Mouse (Mus musculus) MEL (cell line): Measurements from ENCODE around the gene Gm2174.

Experiments
- CTCF ChIP-seq, 3 experiments: IDR thresholded peaks in 2 of 3; conservative IDR thresholded peaks in 1 of 3; 2 replicates each; pipeline ENCODE4 v1.5.1; 2011 to 2012; ENCODE audit warnings: low read length in 3 of 3, low read depth in 2 of 3, mild to moderate bottlenecking in 2 of 3, improper control_type of control experiment in 1 of 3, inconsistent platforms in 1 of 3, mixed read lengths in 1 of 3, moderate library complexity in 1 of 3; ENCODE audit not compliant: control insufficient read depth in 1 of 3, insufficient read depth in 1 of 3, poor library complexity in 1 of 3, severe bottlenecking in 1 of 3
- KAT2A ChIP-seq: conservative IDR thresholded peaks from 2 replicates; pipeline ENCODE4 v1.6.1; 2012; ENCODE audit warnings: low read depth, low read length, improper control_type of control experiment, inconsistent platforms
- MAX ChIP-seq: IDR thresholded peaks from 2 replicates; pipeline ENCODE4 v1.6.1; 2011; ENCODE audit warnings: low read length, improper control_type of control experiment
- MAZ ChIP-seq: IDR thresholded peaks from 2 replicates; pipeline ENCODE4 v1.6.1; 2012; ENCODE audit warnings: low read depth, mild to moderate bottlenecking, inconsistent platforms, low read length, improper control_type of control experiment
- NRF1 ChIP-seq: IDR thresholded peaks from 2 replicates; pipeline ENCODE4 v1.6.1; 2014; ENCODE audit warnings: low read depth, mild to moderate bottlenecking, inconsistent platforms, low read length, improper control_type of control experiment, moderate library complexity; ENCODE audit not compliant: poor library complexity, insufficient read depth, severe bottlenecking
- POLR2A ChIP-seq, 2 experiments: IDR thresholded peaks; 2 replicates each; pipeline ENCODE4 v1.6.1; 2011 to 2012; ENCODE audit warnings: low read length in 2 of 2, mild to moderate bottlenecking in 2 of 2, control low read depth in 1 of 2, improper control_type of control experiment in 1 of 2, low read depth in 1 of 2, moderate library complexity in 1 of 2; ENCODE audit not compliant: control insufficient read depth in 1 of 2, insufficient read depth in 1 of 2, poor library complexity in 1 of 2
- SMC3 ChIP-seq: IDR thresholded peaks from 2 replicates; pipeline ENCODE4 v1.6.1; 2011; ENCODE audit warnings: low read depth, low read length, improper control_type of control experiment
- TAL1 ChIP-seq: IDR thresholded peaks from 2 replicates; pipeline ENCODE4 v1.6.1; 2012; ENCODE audit warnings: mild to moderate bottlenecking, inconsistent platforms, low read length, moderate library complexity, mixed read lengths
- TBP ChIP-seq: IDR thresholded peaks from 2 replicates; pipeline ENCODE4 v1.8.0; 2011; ENCODE audit warnings: low read depth, low read length, improper control_type of control experiment

- TF ChIP-seq SMC3 (no peak), POLR2A (IDR thresholded peaks at IDR 0.05; ENCODE audit: control insufficient read depth in 1 of 2, insufficient read depth in 1 of 2, low read depth in 1 of 2, low read length in 2 of 2, poor library complexity in 1 of 2) (no peak), CTCF (IDR thresholded peaks at IDR 0.05 in 2 of 3, conservative IDR thresholded peaks at IDR 0.05 in 1 of 3; ENCODE audit: control insufficient read depth in 1 of 3, insufficient read depth in 1 of 3, low read depth in 2 of 3, low read length in 3 of 3, poor library complexity in 1 of 3, severe bottlenecking in 1 of 3) (no peak), TBP (no peak), MAX (no peak), MAZ (no peak), KAT2A (no peak), TAL1 (no peak), NRF1 (no peak)
Observed at GRCm38 (mm10) chrX:56406128-56406527, 41.6 kb upstream of the Gm2174 start.
